Mouse (Mus musculus) gastrocnemius, postnatal 4 days (tissue): ENCODE measurements at regions not wholly inside any gene's neighbourhood (a gene's known extent, or its start where the extent isn't known, plus 50 kb on each side); places are given as distances from the start of the nearest gene placed in this dataset.
A peak's percentile ranks its signal among the peaks of the same experiment; 100 is the strongest.
"Not testable (repeated sequence)": the region's sequence is repeated elsewhere in the genome, so short reads cannot be mapped to it uniquely, and the experiment has no call there.

Experiments used
- DNase-seq, 2 experiments: peaks; one replicate each; pipeline ENCODE4 v3.0.0; 2021 to 2022; ENCODE audit warnings: low spot score in 2 of 2, mixed read lengths in 2 of 2

DNA sequence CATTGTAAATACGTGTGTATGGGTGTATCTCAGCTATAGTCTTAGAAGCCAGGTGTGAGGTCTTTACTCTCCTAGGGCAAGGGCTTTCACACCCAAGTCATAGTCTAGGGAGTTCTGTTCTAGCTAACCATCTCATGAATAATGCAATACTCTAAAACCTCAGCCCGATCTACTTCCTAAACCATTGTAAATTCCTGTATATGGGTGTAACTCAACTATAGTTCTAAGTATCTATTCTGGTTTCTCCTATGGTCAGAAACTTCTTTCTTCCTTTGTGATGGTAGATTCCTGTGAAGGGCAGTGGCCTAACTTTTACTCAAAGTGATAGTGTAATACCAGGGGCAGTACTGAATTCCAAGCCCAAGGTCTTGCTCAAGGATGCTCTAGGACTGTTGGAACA is 58.7 kb upstream of the Srd5a3 start:
- DNase-seq: not testable (repeated sequence)

DNA sequence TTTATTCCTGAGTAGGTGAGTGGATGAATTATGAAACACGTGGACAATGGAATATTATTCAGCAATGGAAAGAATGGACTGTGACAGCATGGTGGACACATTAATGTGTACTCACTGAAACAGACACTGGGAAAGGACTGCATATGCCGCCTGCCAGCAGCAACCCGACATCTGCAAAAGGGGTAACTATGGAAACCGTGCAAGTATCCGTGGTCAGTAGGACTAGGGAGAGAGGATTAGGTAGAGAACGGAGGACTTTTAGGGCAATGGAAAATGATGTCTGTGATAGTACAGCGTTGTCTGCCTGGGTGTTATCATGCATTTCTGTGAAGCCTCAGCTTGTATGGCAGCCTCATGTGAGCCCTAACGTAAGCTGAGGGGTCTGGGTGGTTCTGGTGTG is 59.6 kb upstream of the Srd5a3 start:
- DNase-seq: no peak

DNA sequence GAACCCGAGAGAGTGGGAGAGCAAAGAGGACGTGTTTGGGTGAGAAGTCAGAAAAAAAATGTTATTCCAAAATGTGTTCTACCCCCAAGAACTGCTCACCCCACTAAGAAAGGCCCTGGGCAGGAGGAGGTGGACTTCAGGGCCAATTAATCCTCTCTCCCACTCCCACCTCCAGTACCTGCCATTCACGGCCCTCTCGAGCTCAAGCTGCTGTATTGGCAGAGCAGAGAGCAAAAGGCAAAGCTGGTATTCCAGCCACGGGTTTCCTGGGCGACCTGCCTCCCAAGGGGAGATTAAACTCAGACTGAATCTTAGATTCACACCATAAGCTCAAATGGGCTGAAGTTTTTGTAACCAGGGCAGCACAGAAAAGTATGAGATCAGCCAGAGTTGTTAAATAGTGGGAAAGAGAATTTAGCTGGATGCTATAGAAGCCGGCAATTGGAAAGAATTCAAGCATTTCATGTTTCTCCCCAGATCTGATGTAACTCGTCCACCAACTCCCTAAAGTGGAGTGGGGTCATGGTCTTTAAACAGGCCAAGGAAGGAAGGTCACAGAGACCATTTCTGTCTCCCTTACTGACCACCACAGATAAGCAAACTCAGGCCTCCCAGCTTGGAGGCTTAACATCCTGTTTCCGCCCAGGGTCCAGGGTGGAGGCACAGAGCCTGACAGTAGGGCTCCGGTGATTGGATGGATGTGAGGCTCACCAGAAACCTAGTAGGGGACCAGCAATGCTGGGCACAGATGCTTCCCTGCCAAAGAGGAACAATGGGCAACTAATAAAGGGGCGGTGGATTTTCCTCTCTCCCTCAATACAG is 60.7 kb upstream of the Srd5a3 start:
- DNase-seq: no peak

DNA sequence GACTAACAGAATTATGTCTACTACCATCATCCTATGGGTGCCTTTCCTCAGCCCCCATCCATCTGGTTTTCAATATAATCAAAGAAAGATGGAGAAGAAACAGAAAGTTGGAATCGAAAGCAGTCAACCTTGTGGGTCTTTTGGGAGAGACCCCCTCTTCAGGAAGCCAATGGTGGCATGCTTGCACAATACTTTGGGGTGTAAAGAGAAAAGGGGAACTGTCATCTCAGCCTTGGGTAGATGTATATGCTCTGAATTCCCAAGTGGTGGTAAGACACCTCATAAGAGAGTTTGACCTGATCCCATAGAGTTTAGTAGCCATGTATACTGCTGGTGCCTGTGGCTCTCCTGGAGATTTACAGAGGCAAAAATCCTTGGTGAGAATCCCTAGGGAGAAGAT is 61.6 kb upstream of the Srd5a3 start:
- DNase-seq: no peak

DNA sequence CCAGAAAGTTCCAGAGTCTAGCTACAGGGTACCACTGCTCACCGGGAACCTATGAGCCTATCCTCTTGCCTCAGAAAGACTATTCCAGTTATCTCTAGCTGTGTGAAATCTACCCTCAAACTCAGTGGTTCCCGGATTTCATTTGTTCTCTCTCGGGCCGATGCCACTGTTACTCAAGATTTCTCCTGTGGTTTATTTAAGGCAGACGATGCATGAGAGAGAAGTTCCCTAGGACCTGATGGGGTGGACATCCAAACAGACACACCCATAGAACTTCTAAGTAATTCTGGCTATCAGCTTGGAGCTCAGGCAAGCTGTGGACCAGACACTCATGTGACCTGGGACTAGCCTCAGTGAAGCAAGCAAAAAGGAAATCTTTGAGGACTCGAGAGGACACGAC is 63.8 kb upstream of the Srd5a3 start:
- no peak for DNase-seq

DNA sequence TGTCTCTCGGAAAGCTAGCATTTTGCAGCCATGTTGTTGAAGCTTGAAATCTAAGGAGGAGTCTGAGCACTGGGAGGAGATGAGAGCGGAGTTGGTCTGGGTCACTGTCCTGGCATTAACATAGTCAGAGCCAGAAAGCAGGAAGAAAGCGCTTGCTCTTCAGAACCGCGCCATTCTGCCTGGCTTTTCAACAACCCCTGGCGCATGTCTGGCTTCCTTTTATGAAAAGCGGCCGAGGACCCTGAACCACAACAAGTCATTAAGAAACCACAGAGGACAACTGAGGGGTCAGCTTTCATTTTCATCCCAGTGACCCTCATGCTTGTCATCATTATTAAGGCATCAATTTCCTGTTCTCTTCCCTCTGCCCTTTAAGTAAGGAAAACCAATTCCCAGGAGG is 64.7 kb upstream of the Srd5a3 start:
- DNase-seq: no peak

DNA sequence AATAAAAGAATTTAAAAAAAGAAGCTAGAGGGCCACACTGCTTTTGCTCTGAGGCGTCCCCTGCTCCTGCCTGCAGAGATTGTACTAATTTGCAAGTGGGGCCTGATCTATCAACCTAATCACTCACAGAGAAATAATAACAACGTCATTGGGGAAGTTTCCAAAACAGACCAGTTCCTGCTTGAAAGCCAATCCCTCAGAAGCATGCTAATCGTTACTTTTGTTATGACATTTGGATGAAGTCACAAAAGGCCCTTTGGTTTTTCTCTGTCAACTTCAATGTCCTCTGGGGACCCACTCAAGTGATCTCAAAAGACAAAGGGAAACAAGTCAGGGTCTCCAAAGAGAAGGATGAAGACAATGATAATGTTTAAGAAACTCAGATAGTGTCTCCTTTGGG is 72.2 kb upstream of the Srd5a3 start:
- DNase-seq: no peak

DNA sequence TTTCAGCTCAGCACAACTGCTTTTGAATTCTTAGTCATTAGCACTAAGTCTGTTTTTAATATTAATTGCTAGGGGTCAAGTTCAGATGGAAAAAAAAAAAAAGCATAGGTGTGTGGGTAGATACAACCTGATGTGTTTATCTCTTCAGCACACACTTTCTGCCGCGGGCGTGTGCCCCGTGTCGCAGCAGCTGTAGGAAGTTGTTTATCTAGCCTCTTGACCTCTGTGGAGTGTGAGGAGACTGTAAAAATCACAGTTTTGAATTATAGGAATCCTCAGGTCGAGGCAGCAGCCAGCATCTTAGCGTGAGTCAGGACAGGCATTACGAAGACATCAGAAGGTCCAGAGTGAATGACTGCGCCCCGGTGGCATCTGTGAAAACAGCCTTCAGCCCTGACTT is 72.8 kb upstream of the Srd5a3 start:
- DNase-seq: no peak

DNA sequence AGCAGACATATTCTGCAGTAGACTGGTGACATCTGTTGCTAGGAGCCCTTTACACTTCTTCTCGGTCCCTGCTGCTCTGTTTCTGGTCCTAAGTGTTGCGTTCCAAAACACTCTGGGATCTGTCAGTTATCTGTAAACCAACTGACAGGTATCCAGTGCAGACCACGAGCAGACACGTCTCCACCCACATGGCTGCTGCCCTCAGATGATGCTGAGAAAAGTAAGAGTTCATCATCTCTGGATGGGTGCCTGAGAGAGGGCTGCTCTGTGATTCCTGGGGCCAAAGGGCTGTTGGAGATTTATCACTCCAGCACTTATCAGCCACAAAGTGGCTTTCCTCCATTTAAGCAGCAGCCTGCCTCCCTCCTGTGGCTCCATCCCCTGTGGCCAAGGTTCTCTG is 74.3 kb upstream of the Srd5a3 start:
- DNase-seq: no peak

DNA sequence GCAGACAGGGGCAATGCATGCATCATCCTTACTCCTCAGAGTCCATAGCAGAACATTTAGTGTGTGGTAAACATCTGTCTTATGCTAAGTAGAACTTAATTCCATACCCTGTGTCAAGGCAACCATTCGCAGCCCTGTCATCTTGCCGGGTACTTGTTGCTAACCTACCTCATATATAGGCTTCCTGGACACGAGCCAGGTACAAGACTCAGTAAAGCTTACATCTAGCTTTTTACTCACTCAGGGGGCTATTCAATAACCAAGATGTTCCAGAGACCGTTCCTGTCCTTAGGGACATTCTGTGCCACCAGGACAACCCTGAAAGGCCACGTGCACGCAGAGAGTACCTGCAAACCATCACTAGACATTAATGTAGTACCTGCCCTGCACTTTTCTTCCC is 74.8 kb upstream of the Srd5a3 start:
- DNase-seq: no peak

DNA sequence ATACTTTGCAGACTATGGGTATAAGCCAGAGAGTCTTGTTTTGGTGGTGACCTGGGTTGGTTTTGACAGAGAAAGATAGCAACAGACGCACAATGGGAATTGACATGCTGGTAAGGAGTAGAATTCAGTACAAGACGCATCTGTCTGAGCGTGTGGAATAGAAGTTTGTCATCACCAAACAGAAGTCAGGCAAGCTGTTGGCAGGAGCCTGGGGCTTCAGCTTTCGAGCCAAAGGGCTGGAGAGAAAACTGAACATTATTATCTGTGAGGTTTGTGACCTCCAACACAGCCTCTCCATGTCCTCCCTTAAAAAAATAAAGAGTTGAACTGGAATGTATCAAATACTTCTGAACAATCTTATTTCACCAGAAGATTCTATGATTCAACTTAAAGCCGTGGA is 75.4 kb upstream of the Srd5a3 start:
- no peak for DNase-seq

DNA sequence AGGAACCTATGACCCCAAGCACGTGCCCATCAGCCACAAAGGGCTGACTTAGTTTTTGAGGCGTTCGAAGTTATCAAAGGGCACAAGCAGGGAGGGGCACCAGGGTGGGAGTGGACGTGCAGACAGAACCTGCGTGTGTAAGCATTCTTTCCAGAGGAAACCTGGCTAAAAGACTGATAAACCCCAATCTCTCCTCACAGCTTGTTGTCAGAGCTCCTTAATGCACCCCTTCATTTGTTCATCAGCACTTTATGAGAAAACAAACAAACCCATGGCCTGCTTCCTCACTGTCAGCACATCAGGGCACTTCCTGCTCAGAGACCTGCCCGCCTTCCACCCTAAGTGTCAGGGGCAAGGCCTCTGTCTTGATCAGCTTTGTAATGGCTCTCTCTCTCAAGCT is 76.6 kb upstream of the Srd5a3 start:
- DNase-seq: no peak

DNA sequence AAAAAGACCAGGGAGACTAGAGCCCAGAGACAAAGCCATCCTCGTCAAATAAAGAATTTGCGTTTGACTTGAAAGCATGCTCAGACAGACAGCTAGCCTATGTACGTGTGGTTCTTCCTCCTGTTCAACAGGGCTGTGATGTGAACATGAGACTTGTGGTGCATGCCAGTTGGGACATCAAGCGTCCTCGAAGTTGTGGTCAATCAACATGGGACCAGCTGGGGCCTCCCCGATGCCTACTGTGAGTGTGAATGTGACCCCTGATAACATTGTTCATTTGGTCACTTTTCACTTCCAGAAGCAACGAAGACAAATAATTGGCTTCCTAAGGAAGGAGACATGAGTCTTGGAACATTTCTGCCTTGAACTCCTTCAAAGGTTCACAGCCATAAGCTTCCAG is 79.8 kb upstream of the Kdr start:
- no peak for DNase-seq

DNA sequence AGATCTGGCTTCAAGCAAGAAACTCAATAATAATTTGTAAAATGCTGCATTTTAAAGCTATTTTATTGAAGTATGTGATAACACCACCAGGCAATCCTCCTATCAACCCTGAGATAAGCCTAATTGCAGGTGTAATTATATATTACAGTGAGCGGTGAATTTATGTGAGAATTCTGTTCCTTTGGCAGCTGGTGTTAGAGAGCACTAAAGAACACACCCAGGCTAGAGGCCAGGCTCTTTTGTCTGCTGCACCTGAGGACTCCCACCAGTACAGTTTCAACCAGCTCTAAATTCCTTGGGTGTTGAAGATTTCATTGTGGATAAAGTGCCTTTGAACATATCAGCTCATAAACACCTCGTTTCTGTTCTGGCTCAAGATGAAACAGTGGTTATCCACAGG is 77.6 kb upstream of the Kdr start:
- no peak for DNase-seq

DNA sequence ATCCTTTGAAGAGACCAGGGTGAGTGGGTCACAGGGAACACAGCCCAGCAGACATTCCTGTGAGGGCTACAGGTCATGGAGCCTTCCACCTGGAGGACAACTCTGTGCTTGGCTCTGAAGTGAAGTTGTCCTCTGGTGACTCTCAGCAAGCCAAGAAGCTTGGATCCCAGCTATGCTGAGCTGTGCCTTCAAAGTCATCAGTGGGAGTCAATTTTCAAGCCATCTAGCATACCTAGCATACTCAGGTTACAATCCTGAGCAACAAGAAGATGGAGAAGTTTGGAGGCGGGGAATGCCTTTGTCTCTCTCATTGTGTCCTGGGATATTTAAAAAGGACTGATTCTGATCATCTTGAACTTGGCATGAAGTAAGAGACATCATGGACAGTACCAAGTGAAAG is 74.5 kb upstream of the Kdr start:
- DNase-seq: no peak

DNA sequence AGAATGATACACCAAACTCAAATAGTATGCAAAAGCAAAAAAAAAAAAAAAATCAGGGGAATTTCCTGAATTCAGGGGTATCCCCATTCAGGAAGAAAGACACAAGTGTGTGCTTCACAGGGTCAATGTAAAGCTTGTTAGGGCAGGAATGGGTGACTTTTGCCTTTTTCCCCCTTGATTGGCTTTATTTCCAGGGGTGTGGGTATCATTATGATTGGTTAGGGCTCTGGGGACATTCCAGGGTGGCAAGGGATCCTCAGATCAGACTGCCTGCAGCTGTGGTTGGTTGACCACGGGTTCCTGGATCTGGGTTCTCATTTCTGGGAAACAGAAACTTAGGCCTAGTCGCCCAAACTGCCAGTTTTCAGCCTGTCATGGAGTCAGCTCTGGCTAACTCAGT is 73.4 kb upstream of the Kdr start:
- DNase-seq: no peak

DNA sequence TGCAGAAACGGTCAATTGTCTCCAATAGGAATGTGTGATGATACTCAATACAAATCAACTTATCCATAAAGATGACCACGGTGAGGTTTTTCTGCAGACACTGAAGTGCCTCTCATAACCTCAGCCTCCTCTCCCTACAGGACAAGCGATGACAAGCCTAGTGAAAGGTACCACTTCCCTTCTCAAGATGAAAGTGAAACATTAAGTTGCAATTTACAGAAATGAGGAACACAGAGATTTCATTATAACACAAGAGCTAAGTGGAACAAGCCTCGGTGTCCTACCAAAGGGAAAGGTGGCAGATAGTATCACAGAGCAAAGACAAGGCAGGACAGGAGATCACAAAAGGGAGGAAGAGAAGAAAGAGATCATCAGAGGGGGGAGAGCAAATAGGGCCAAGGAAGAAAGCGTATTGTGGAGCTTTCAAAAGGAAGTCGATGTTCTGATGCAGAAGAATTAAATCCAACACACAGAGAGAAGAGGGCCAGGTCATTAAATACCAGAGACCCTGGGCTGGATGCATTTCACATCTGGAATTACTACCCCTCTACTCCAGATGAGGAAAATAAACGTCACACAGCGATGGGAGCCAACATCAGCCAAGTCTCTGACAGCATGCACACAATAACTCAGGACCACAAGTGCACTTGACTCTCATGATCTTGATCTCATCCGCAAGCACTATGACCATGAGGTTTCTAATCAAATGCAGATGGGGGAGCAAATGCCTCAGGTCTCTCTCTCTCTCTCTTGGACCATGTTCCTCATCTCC is 70.0 kb upstream of the Kdr start:
- DNase-seq: no peak

DNA sequence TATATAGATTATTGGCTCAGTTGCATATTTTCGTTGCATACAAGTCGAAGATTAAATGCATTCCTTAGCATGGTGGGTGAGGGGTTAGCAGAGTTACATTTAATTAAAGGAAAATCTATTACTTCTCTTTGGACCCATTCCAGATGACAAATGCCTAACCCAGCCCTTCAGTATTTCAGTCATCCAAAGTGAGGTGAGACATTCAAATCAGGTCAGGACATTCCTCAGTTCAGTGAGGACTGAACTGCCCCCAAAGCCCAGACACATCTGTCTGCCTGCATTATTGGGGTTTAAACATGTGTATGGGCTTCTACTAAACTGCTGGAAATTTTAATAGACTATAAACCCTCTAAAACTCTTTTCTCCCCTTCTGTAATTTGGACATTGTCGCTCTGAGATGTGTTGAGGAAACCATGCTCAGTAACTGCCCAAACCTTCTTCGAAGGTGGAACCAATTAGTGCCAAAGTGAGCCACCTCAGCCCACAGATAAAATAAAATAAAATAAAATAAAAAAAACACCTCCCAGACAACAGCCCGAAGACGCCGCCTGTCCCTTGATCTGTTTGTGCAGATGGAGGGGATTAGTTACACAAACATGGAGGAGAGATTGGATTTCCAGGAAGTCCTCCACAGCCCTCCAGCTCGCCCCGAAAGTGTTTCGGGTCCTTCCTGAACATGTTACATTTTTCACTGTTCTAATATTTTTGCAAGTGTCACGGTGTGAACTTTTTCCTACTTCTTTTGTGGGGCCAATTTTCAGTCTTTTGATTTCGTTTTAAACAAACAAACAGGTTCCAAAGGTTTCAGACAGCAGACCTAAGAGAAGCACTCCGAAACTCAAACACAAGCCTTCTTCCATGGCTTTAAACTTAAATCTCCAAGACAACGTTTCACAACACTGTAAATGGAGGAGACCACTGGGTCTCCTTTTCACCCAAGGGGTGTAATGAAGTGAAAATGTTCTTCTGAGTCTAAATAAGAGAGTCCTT is 65.6 kb upstream of the Kdr start:
- DNase-seq: no peak

DNA sequence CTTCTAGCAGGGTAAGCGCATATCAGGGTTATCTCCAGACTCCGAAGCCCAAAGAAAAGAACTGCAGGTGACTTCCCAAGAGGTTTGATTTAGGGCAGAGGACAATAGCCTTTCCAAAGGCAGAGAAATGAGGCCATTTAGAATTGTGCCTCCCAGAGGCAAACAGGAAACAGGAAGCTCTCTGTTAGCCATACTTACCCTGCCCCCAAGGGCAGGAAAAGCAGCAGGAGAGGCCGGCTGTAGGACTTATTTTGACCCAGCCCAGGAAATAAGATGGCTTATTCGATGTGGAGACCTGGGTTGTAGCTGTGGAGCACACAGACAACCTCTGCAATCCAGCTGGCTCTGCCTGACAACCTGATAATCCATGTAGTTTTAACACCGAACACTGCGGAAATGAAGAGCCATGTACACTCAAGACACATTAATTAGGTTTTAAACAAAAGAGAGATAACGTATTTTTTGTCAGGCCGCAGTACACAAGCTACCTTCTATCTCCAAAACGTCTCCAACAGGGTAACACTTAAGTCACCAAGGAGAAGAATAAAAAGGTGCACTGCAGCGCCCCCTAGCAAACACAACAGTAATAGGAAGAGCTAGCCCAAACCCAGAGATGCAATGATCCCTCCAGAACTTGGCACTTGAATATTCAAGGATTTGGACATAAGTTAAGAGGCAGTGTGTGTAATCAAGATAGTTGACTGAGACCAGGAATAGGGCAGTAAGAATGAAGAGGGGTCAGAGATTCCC is 62.4 kb upstream of the Kdr start:
- peak in 1 of 2 experiments; percentile 20 for DNase-seq

DNA sequence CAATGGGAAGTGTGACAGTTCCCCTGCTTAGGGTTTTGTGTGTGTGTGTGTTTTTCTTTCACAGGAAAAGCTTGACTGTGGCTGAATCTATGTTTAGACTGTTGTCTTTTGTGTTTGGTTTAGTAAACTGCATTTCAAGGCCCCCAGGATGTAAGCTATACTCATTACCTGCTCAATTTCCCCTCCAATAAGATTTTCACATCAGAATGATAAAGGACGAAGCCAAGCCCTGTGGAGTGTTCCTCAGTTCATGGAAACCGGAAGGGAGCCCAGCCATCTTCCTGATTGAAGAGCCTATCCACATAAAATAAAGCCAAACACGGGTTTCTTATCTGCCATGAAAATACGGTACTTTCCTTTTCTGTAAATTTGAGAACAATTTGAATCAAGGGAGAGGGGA is 50.5 kb upstream of the Kdr start:
- no peak for DNase-seq
